18 mouse cellular contexts compared by ENCODE assay signal in the genomic region with DNA sequence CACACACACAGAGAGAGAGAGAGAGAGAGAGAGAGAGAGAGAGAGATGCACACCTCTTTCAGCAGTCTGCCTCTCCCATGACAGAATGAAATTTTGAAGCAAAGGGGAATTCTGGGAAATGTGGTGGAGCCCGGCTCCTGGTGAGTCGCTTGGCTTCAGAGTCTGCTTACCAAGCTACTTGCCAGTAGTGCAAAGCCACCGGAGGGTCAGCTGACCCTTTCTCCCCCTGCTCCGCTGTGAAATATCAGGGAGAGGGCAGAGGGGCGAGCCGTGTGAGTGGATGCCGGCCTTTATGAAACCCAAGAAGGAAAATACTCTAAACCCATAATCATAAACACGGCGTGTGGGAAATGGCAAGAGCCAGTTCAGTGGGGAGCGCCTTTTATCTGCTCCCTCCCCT.
A peak's percentile ranks its signal among the peaks of the same experiment; 100 is the strongest.
DNase-seq lines count a peak whose midpoint lies in the region; ATAC-seq and TF ChIP-seq lines count a peak whose summit lies in the region.
"Had no signal": no experiment of that assay in that cellular context is flagged by ENCODE, and none has a peak within 500 bp of the region (broad histone marks: within the 10 kb centered on the region; RNA-seq: fewer than 3 reads in every experiment).

No protein-coding gene starts in this region.

- WGBS in intestine, embryonic 14.5 days = 44% methylated on average over 10 of the region's 10 CpGs
- WGBS in intestine, postnatal 0 days = 59% methylated on average over 10 of the region's 10 CpGs
- WGBS in cerebellum, adult 2 months = 13% methylated on average over 10 of the region's 10 CpGs
- 80% methylated on average over 10 of the region's 10 CpGs for WGBS in limb, embryonic 10.5 days

- TF ChIP-seq POLR2A in cerebellum, adult 2 months (IDR thresholded peaks at IDR 0.05; ENCODE audit: borderline replicate concordance, insufficient read depth, low read length) = no peak

- no peak for DNase-seq in intestine, embryonic 14.5 days (ENCODE audit: low spot score)
- DNase-seq in cerebellum, adult 2 months = peak; percentile 20 to 33
- DNase-seq in cerebellum, postnatal 14 days = peak; percentile 68 to 71
- no peak for DNase-seq in limb, embryonic 10.5 days (ENCODE audit: low spot score)
- DNase-seq in urinary bladder, postnatal 10 days (ENCODE audit: low spot score) = no peak
- DNase-seq in adrenal gland, adult 2 months = no peak
- DNase-seq: lung, adult 2 months; midbrain, embryonic 14.5 days; spleen, adult 18-20 months; thymus, adult 2 months had no signal

- no peak for TF ChIP-seq CTCF in intestine, postnatal 0 days (IDR thresholded peaks at IDR 0.05; ENCODE audit: low read depth)
- no peak for TF ChIP-seq CTCF in cerebellum, adult 2 months (IDR thresholded peaks at IDR 0.05; ENCODE audit: borderline replicate concordance, insufficient read depth, low read depth, low read length)

- no peaks in the 10 kb centered on the region for H3K9me3 ChIP-seq in intestine, embryonic 14.5 days (ENCODE audit: control insufficient read depth, low read length)
- H3K9me3 ChIP-seq in intestine, postnatal 0 days (ENCODE audit: control insufficient read depth) = no peaks in the 10 kb centered on the region
- H3K9me3 ChIP-seq in limb, embryonic 10.5 days (replicated peaks) = no peaks in the 10 kb centered on the region
- H3K9me3 ChIP-seq: hindbrain, embryonic 13.5 days; liver, embryonic 12.5 days; megakaryocyte, embryonic 14.5 days had no signal

- no peaks in the 10 kb centered on the region for H3K36me3 ChIP-seq in intestine, embryonic 14.5 days (ENCODE audit: control insufficient read depth, insufficient read depth, low read length)
- no peaks in the 10 kb centered on the region for H3K36me3 ChIP-seq in intestine, postnatal 0 days (ENCODE audit: control insufficient read depth, insufficient read depth)
- no peaks in the 10 kb centered on the region for H3K36me3 ChIP-seq in limb, embryonic 10.5 days
- H3K36me3 ChIP-seq: hindbrain, embryonic 13.5 days; limb, embryonic 12.5 days; liver, embryonic 12.5 days had no signal

- no peak overlapping the region for H3K4me3 ChIP-seq in intestine, embryonic 14.5 days (ENCODE audit: low read depth, low read length)
- no peak overlapping the region for H3K4me3 ChIP-seq in intestine, postnatal 0 days (ENCODE audit: low read depth, low read length)
- H3K4me3 ChIP-seq in cerebellum, adult 2 months (replicated peaks; ENCODE audit: insufficient read depth, low read depth, low read length) = no peak overlapping the region
- no peak overlapping the region for H3K4me3 ChIP-seq in limb, embryonic 10.5 days
- H3K4me3 ChIP-seq: erythroblast, embryonic 14.5 days; hindbrain, embryonic 13.5 days; limb, embryonic 12.5 days; liver, embryonic 12.5 days; megakaryocyte, embryonic 14.5 days had no signal

- H3K4me2 ChIP-seq in intestine, embryonic 14.5 days (ENCODE audit: low read length) = no peak overlapping the region
- no peak overlapping the region for H3K4me2 ChIP-seq in intestine, postnatal 0 days (replicated peaks; ENCODE audit: low read depth)
- H3K4me2 ChIP-seq: heart, embryonic 11.5 days; hindbrain, embryonic 13.5 days; limb, embryonic 12.5 days; liver, embryonic 12.5 days had no signal

- no peak overlapping the region for H3K27ac ChIP-seq in intestine, embryonic 14.5 days (ENCODE audit: low read depth)
- no peak overlapping the region for H3K27ac ChIP-seq in intestine, postnatal 0 days (ENCODE audit: low read depth, low read length)
- no peak overlapping the region for H3K27ac ChIP-seq in cerebellum, adult 2 months (ENCODE audit: insufficient read depth, low read length)
- peak overlapping the region; percentile 44; the same call in 1 of the 2 replicates for H3K27ac ChIP-seq in limb, embryonic 10.5 days
- H3K27ac ChIP-seq: hindbrain, embryonic 13.5 days; limb, embryonic 12.5 days; liver, embryonic 12.5 days had no signal

- H3K9ac ChIP-seq in intestine, embryonic 14.5 days (ENCODE audit: low read length) = no peak overlapping the region
- no peak overlapping the region for H3K9ac ChIP-seq in intestine, postnatal 0 days (ENCODE audit: low read depth, low read length)
- H3K9ac ChIP-seq: hindbrain, embryonic 13.5 days; limb, embryonic 12.5 days; liver, embryonic 12.5 days had no signal

- no peaks in the 10 kb centered on the region for H3K27me3 ChIP-seq in intestine, embryonic 14.5 days (replicated peaks; ENCODE audit: control insufficient read depth, insufficient read depth, low read length)
- H3K27me3 ChIP-seq in intestine, postnatal 0 days (replicated peaks; ENCODE audit: control insufficient read depth, insufficient read depth, low read length) = no peaks in the 10 kb centered on the region
- peaks cover 1% of the 10 kb centered on the region; the same call in 1 of the 2 replicates for H3K27me3 ChIP-seq in cerebellum, adult 2 months (ENCODE audit: control insufficient read depth, insufficient read depth, low read length)
- 0 out of 2 replicates have a peak, but pooled peaks cover 3% of the 10 kb centered on the region for H3K27me3 ChIP-seq in limb, embryonic 10.5 days (ENCODE audit: low read depth, poor library complexity, severe bottlenecking)
- H3K27me3 ChIP-seq: hindbrain, embryonic 13.5 days; limb, embryonic 12.5 days; liver, embryonic 12.5 days had no signal

- no peaks in the 10 kb centered on the region; the same call in 1 of the 2 replicates for H3K4me1 ChIP-seq in intestine, embryonic 14.5 days (replicated peaks; ENCODE audit: control insufficient read depth, insufficient read depth, low read length)
- H3K4me1 ChIP-seq in intestine, postnatal 0 days (replicated peaks; ENCODE audit: control insufficient read depth, insufficient read depth, low read length) = no peaks in the 10 kb centered on the region
- peaks cover 12% of the 10 kb centered on the region for H3K4me1 ChIP-seq in cerebellum, adult 2 months (ENCODE audit: control insufficient read depth, insufficient read depth, low read length)
- peaks cover 49% of the 10 kb centered on the region for H3K4me1 ChIP-seq in limb, embryonic 10.5 days
- H3K4me1 ChIP-seq: liver, embryonic 12.5 days; megakaryocyte, embryonic 14.5 days had no signal

- ATAC-seq in intestine, embryonic 14.5 days (replicated peaks; ENCODE audit: low FRiP score, low TSS enrichment, low read depth) = 0 out of 2 replicates have a peak, but pooled peaks have one; percentile 3
- ATAC-seq in intestine, postnatal 0 days = no peak
- ATAC-seq: forebrain, embryonic 14.5 days; liver, embryonic 12.5 days had no signal

Comparison
In these comparisons a context has a peak if more than half of its experiments do, and no peak if none do; other contexts are left out.
1. DNase-seq: peak in cerebellum, adult 2 months (2 of 2) and cerebellum, postnatal 14 days (2 of 2); none in intestine, embryonic 14.5 days (single experiment), limb, embryonic 10.5 days (single experiment), urinary bladder, postnatal 10 days (single experiment) and adrenal gland, adult 2 months (single experiment).